Mouse (Mus musculus) liver, embryonic 12.5 days (tissue): ENCODE measurements around the gene Dnajc24. TPM values are rescaled to one million over a fixed set of nuclear protein-coding genes. Genes with fewer than 3 reads are reported as not detected.

Experiments used
- ATAC-seq: fragments of 200-750 bp; cut with Nextera tagmentation; 2 replicates; pipeline ENCODE4 v1.8.0; 2017; ENCODE audit warnings: moderate number of reproducible peaks, mild to moderate bottlenecking, moderate library complexity
- H3K27ac ChIP-seq: fragments of 300-500 bp; sonication (generic); 2 replicates; pipeline ENCODE4 v1.5.1; 2016; ENCODE audit warnings: mild to moderate bottlenecking
- H3K27me3 ChIP-seq: fragments of 300-500 bp; sonication (generic); replicated peaks from 2 replicates; pipeline ENCODE4 v1.6.1; 2016; ENCODE audit warnings: mild to moderate bottlenecking, moderate library complexity
- H3K36me3 ChIP-seq: fragments of 300-500 bp; sonication (generic); 2 replicates; pipeline ENCODE4 v1.6.1; 2016; ENCODE audit warnings: mild to moderate bottlenecking, moderate library complexity
- H3K4me1 ChIP-seq: fragments of 300-500 bp; sonication (generic); 2 replicates; pipeline ENCODE4 v1.6.1; 2016
- H3K4me2 ChIP-seq: fragments of 300-500 bp; sonication (generic); 2 replicates; pipeline ENCODE4 v1.6.1; 2016; ENCODE audit warnings: mild to moderate bottlenecking, moderate library complexity
- H3K4me3 ChIP-seq: fragments of 300-500 bp; sonication (generic); 2 replicates; pipeline ENCODE4 v1.5.1; 2016; ENCODE audit warnings: mild to moderate bottlenecking, moderate library complexity
- H3K9ac ChIP-seq: fragments of 300-500 bp; sonication (generic); 2 replicates; pipeline ENCODE4 v1.6.1; 2016; ENCODE audit warnings: mild to moderate bottlenecking, moderate library complexity
- H3K9me3 ChIP-seq: fragments of 300-500 bp; sonication (generic); replicated peaks from 2 replicates; pipeline ENCODE4 v1.6.1; 2016; ENCODE audit warnings: mild to moderate bottlenecking, moderate library complexity
- WGBS: fragments of 180-500 bp; shearing (Covaris S2); methylation state at CpG from one replicate; pipeline ENCODE4 v1.1.7; 2016; ENCODE audit not compliant: insufficient replicate concordance; 5-methylcytosine and 5-hydroxymethylcytosine counted together
- polyA plus RNA-seq: library from polyadenylated mRNA; unstranded; fragments of >200 nt; fragmentation: Nextera tagmentation; extraction: Ambion mirVana; gene quantifications from 2 replicates; pipeline ENCODE4 v1.2.1, GENCODE M21; 2016

Gene Dnajc24
- polyA plus RNA-seq: 27.8 and 27.9 TPM in 2 replicates

DNA sequence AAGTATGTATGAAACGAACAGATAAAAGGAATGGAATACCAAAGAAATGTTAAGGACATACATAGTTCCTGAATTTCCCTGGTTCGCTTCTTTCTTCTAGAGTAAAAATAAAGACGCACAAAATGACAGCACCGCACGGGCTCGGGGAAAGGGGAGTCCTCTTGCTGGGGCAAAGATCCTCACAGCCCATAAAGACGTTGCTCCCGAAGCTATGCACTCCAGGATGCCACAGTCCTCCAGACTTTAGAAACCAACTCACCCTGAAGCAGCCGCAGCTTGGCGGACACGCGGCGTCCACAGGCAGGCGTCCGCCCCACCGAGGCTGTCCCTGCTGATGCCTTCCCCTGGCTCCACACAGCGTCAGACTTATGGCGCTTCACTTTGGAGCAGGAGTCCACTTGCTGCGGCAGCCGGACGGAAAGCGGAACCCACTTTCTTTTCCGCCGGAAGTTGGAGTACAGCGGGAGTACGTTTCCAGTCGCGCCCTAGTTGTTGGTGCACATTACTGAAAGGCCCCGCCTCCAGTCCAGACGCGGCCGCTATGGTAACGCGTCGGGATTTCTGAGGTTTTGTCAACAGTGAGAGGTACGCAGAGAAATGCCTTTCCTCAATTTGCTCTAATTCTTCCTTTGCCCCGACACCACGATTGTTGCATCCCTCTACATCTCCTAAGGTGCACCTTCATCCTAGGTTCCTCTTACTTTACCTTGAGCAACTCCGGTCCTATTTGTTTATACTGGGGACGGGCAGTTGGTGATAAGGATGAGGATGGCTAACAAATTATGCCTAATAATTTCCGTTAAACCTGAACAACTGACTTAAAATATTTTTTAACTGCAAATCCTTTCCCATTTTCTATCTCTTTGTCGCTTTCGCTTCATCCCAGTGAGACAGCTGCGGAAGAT lies at the start of gene Dnajc24:
Gene Dnajc24 (minus strand): TSS at position 715 of the 905 bp plus-strand sequence.
- Histone ChIP-seq H3K9me3 (no peaks in the 10 kb centered on the region), H3K27ac (peak within 1 kb of the TSS; percentile 80)
- WGBS: 2% methylated on average over 44 of the region's 44 CpGs

GRCm38 (mm10) chr2:106046686-106047085 lies 43.3 kb upstream of the Dnajc24 start:
- H3K36me3 ChIP-seq: no peaks in the 10 kb centered on the region
- H3K4me2 ChIP-seq: no peak overlapping the region
- H3K4me1 ChIP-seq: no peaks in the 10 kb centered on the region
- ATAC-seq: no peak
- no peak overlapping the region for H3K9ac ChIP-seq
- no peaks in the 10 kb centered on the region for H3K27me3 ChIP-seq
- H3K9me3 ChIP-seq: no peaks in the 10 kb centered on the region
- H3K27ac ChIP-seq: no peak overlapping the region
- WGBS: 63% methylated on average over 4 of the region's 4 CpGs
- no peak overlapping the region for H3K4me3 ChIP-seq

More for the DNA sequence above, at the start of gene Dnajc24:
- H3K4me3 ChIP-seq: peak within 1 kb of the TSS; percentile 87
- 0 out of 2 replicates have a peak, but pooled peaks cover 4% of the 10 kb centered on the region for H3K36me3 ChIP-seq
- peaks cover 11% of the 10 kb centered on the region; the same call in 1 of the 2 replicates for H3K4me1 ChIP-seq
- H3K4me2 ChIP-seq: peak within 1 kb of the TSS; percentile 76
- H3K9ac ChIP-seq: peak within 1 kb of the TSS; percentile 87
- peak; percentile 98 for ATAC-seq
- H3K27me3 ChIP-seq: peaks cover 4% of the 10 kb centered on the region; the same call in 1 of the 2 replicates

DNA sequence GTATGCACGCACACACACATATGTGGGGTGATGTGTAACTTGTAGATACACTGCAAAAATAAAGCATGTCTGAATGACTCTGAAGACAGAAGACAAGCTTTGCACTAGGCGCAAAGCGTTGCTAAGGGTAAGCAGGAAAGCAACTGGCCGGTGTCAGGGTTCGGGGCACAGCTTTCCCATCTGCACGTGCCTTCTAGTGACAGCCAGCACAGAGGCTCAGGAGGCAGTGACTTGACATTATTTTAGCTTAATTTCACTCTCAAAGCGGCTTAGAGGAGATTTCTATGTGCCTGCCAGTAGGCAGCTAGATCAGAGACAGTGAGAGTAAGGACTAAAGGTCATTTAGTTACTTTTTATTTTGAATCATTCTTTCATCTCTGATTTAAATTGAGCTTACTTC lies 39.1 kb upstream of the Dnajc24 start:
- H3K9me3 ChIP-seq: no peaks in the 10 kb centered on the region
- 66% methylated on average over 7 of the region's 7 CpGs for WGBS
- no peak overlapping the region for H3K4me3 ChIP-seq
- H3K36me3 ChIP-seq: no peaks in the 10 kb centered on the region
- H3K9ac ChIP-seq: no peak overlapping the region
- H3K27me3 ChIP-seq: no peaks in the 10 kb centered on the region
- no peaks in the 10 kb centered on the region for H3K4me1 ChIP-seq
- H3K4me2 ChIP-seq: no peak overlapping the region
- no peak overlapping the region for H3K27ac ChIP-seq
- no peak for ATAC-seq

GRCm38 (mm10) chr2:106041961-106042360 lies 38.6 kb upstream of the Dnajc24 start:
- Histone ChIP-seq H3K4me1 (no peaks in the 10 kb centered on the region), H3K27ac (no peak overlapping the region), H3K4me3 (no peak overlapping the region), H3K9me3 (no peaks in the 10 kb centered on the region), H3K9ac (no peak overlapping the region), H3K4me2 (no peak overlapping the region), H3K36me3 (no peaks in the 10 kb centered on the region), H3K27me3 (no peaks in the 10 kb centered on the region)
- WGBS: 77% methylated on average over 5 of the region's 5 CpGs
- ATAC-seq: no peak

GRCm38 (mm10) chr2:106038286-106038685 lies 34.9 kb upstream of the Dnajc24 start:
- Histone ChIP-seq H3K4me2 (no peak overlapping the region), H3K9ac (no peak overlapping the region), H3K27ac (no peak overlapping the region), H3K36me3 (no peaks in the 10 kb centered on the region), H3K4me1 (no peaks in the 10 kb centered on the region), H3K9me3 (no peaks in the 10 kb centered on the region), H3K4me3 (no peak overlapping the region), H3K27me3 (no peaks in the 10 kb centered on the region)
- WGBS: 65% methylated on average over 4 of the region's 4 CpGs
- no peak for ATAC-seq

- H3K9ac ChIP-seq: no peak overlapping the region
- no peaks in the 10 kb centered on the region for H3K4me1 ChIP-seq
- WGBS: 61% methylated on average over 3 of the region's 3 CpGs
- no peak overlapping the region for H3K4me2 ChIP-seq
- H3K27ac ChIP-seq: no peak overlapping the region
- H3K9me3 ChIP-seq: no peaks in the 10 kb centered on the region
- H3K27me3 ChIP-seq: no peaks in the 10 kb centered on the region
- no peak for ATAC-seq
- no peak overlapping the region for H3K4me3 ChIP-seq
- H3K36me3 ChIP-seq: no peaks in the 10 kb centered on the region
Observed at GRCm38 (mm10) chr2:106024895-106025294, 21.5 kb upstream of the Dnajc24 start.

DNA sequence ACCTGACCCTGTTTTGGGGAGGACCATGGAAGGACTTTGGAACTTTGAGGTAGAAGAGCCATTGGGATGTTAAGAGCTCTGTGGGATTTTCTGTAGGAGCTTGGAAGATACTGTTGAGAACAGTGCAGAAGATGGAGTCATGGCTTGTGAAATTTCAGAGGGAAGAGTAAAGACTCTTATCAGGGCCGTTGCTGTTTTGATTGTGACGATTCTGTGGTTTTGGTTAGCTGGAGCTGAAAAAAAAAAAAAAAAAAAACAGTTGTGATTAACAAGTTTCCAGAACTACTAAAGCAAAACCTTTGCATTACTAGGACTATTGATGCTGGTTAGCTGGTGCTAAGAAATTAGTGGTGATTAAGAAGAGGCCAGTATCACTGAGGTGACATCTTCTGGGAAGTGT lies 5.1 kb upstream of the Dnajc24 start:
- peaks cover 8% of the 10 kb centered on the region; the same call in 1 of the 2 replicates for H3K27me3 ChIP-seq
- 30% methylated on average over 2 of the region's 2 CpGs for WGBS
- H3K9ac ChIP-seq: no peak overlapping the region
- H3K4me1 ChIP-seq: peaks cover 4% of the 10 kb centered on the region; the same call in 1 of the 2 replicates
- H3K4me2 ChIP-seq: no peak overlapping the region
- H3K27ac ChIP-seq: no peak overlapping the region
- no peak overlapping the region for H3K4me3 ChIP-seq
- no peak for ATAC-seq
- no peaks in the 10 kb centered on the region for H3K9me3 ChIP-seq
- H3K36me3 ChIP-seq: no peaks in the 10 kb centered on the region

GRCm38 (mm10) chr2:105987999-105988398 lies 15.3 kb downstream of the Dnajc24 start:
- Histone ChIP-seq H3K9ac (no peak overlapping the region), H3K4me3 (no peak overlapping the region), H3K36me3 (no peaks in the 10 kb centered on the region), H3K9me3 (no peaks in the 10 kb centered on the region), H3K4me1 (no peaks in the 10 kb centered on the region), H3K27ac (no peak overlapping the region), H3K27me3 (no peaks in the 10 kb centered on the region), H3K4me2 (no peak overlapping the region)
- ATAC-seq: no peak
- WGBS: 45% methylated on average over 2 of the region's 2 CpGs

GRCm38 (mm10) chr2:105987131-105987530 lies 16.2 kb downstream of the Dnajc24 start:
- Histone ChIP-seq H3K4me1 (no peaks in the 10 kb centered on the region), H3K4me2 (no peak overlapping the region)
- WGBS: 50% methylated on average over 1 of the region's 1 CpGs

GRCm38 (mm10) chr2:105985206-105985605 lies 18.1 kb downstream of the Dnajc24 start:
- Histone ChIP-seq H3K4me1 (no peaks in the 10 kb centered on the region), H3K4me2 (no peak overlapping the region), H3K4me3 (no peak overlapping the region), H3K9ac (no peak overlapping the region), H3K27ac (no peak overlapping the region), H3K27me3 (no peaks in the 10 kb centered on the region), H3K9me3 (no peaks in the 10 kb centered on the region), H3K36me3 (peaks cover under 1% of the 10 kb centered on the region)
- 80% methylated on average over 7 of the region's 7 CpGs for WGBS
- no peak for ATAC-seq

More at GRCm38 (mm10) chr2:105987131-105987530, 16.2 kb downstream of the Dnajc24 start:
- H3K9ac ChIP-seq: no peak overlapping the region
- no peak overlapping the region for H3K4me3 ChIP-seq
- H3K27me3 ChIP-seq: no peaks in the 10 kb centered on the region
- no peaks in the 10 kb centered on the region for H3K36me3 ChIP-seq
- H3K27ac ChIP-seq: no peak overlapping the region
- no peak for ATAC-seq
- no peaks in the 10 kb centered on the region for H3K9me3 ChIP-seq

- H3K9ac ChIP-seq: no peak overlapping the region
- H3K27ac ChIP-seq: no peak overlapping the region
- no peaks in the 10 kb centered on the region for H3K27me3 ChIP-seq
- H3K36me3 ChIP-seq: peaks cover 4% of the 10 kb centered on the region
- ATAC-seq: no peak
- H3K4me1 ChIP-seq: no peaks in the 10 kb centered on the region
- H3K4me3 ChIP-seq: no peak overlapping the region
- H3K9me3 ChIP-seq: no peaks in the 10 kb centered on the region
- H3K4me2 ChIP-seq: no peak overlapping the region
- 90% methylated on average over 2 of the region's 2 CpGs for WGBS
Observed at GRCm38 (mm10) chr2:105978065-105978464, 25.3 kb downstream of the Dnajc24 start.

- H3K4me2 ChIP-seq: no peak overlapping the region
- H3K9me3 ChIP-seq: no peaks in the 10 kb centered on the region
- no peak overlapping the region for H3K27ac ChIP-seq
- H3K9ac ChIP-seq: no peak overlapping the region
- no peak for ATAC-seq
- peaks cover 16% of the 10 kb centered on the region for H3K36me3 ChIP-seq
- WGBS: 46% methylated on average over 2 of the region's 2 CpGs
- H3K27me3 ChIP-seq: no peaks in the 10 kb centered on the region
- no peaks in the 10 kb centered on the region for H3K4me1 ChIP-seq
- no peak overlapping the region for H3K4me3 ChIP-seq
Observed at GRCm38 (mm10) chr2:105973941-105974340, 29.4 kb downstream of the Dnajc24 start.
